Mouse (Mus musculus): ENCODE data around the gene Borcs6. TPM values are rescaled to one million over a fixed set of nuclear protein-coding genes. Genes with fewer than 3 reads are reported as not detected.

The Borcs6 gene
- polyA plus RNA-seq, 1 experiment from 2014 or later, result 6.6 TPM

GRCm38 (mm10) chr11:69058729-69059356 is 674 bp upstream of the Borcs6 start:
- peak overlapping the region; percentile 89 for H3K4me3 ChIP-seq (ENCODE audit: low read length)
- H3K4me2 ChIP-seq (replicated peaks; ENCODE audit: low read depth, low read length), result peak overlapping the region; percentile 96
- 0 out of 2 replicates have a peak, but pooled peaks cover 3% of the 10 kb centered on the region for H3K36me3 ChIP-seq (ENCODE audit: control insufficient read depth, insufficient read depth, low read length)
- no peaks in the 10 kb centered on the region for H3K27me3 ChIP-seq (ENCODE audit: control insufficient read depth, insufficient read depth, low read length)
- WGBS, result 2% methylated on average over 19 of the region's 19 CpGs
- H3K4me1 ChIP-seq (ENCODE audit: control insufficient read depth, insufficient read depth, low read length), result peaks cover 20% of the 10 kb centered on the region
- H3K9ac ChIP-seq (ENCODE audit: low read depth, low read length), result peak overlapping the region; percentile 59
- H3K27ac ChIP-seq (ENCODE audit: low read depth, low read length), result peak overlapping the region; percentile 38; the same call in 1 of the 2 replicates
- H3K9me3 ChIP-seq (ENCODE audit: control insufficient read depth, low read length), result no peaks in the 10 kb centered on the region
- ATAC-seq (ENCODE audit: low FRiP score, low TSS enrichment), result peak; percentile 5; the same call in 1 of the 2 replicates

GRCm38 (mm10) chr11:69059975-69060411 is 476 bp downstream of the Borcs6 start:
- Histone ChIP-seq H3K4me1 (ENCODE audit: control insufficient read depth, insufficient read depth, low read length) (peaks cover 20% of the 10 kb centered on the region), H3K9me3 (ENCODE audit: control insufficient read depth, low read length) (no peaks in the 10 kb centered on the region), H3K27ac (ENCODE audit: low read depth, low read length) (peak overlapping the region; percentile 85), H3K4me2 (replicated peaks; ENCODE audit: low read depth, low read length) (peak overlapping the region; percentile 96), H3K27me3 (ENCODE audit: control insufficient read depth, insufficient read depth, low read length) (no peaks in the 10 kb centered on the region), H3K36me3 (ENCODE audit: control insufficient read depth, insufficient read depth, low read length) (no peaks in the 10 kb centered on the region), H3K4me3 (ENCODE audit: low read length) (peak overlapping the region; percentile 89), H3K9ac (ENCODE audit: low read depth, low read length) (peak overlapping the region; percentile 83)
- ATAC-seq (ENCODE audit: low FRiP score, low TSS enrichment), result peak; percentile 8; the same call in 1 of the 2 replicates
- under 1% methylated on average over 49 of the region's 49 CpGs for WGBS

GRCm38 (mm10) chr11:69060448-69061254 is 1.1 kb downstream of the Borcs6 start:
- WGBS, result 2% methylated on average over 37 of the region's 40 CpGs
- Histone ChIP-seq H3K4me3 (ENCODE audit: low read length) (peak overlapping the region; percentile 89), H3K36me3 (ENCODE audit: control insufficient read depth, insufficient read depth, low read length) (no peaks in the 10 kb centered on the region), H3K9me3 (ENCODE audit: control insufficient read depth, low read length) (no peaks in the 10 kb centered on the region), H3K4me2 (replicated peaks; ENCODE audit: low read depth, low read length) (peak overlapping the region; percentile 96), H3K9ac (ENCODE audit: low read depth, low read length) (peak overlapping the region; percentile 83), H3K4me1 (ENCODE audit: control insufficient read depth, insufficient read depth, low read length) (peaks cover 20% of the 10 kb centered on the region), H3K27me3 (ENCODE audit: control insufficient read depth, insufficient read depth, low read length) (no peaks in the 10 kb centered on the region), H3K27ac (ENCODE audit: low read depth, low read length) (peak overlapping the region; percentile 85)
- ATAC-seq (ENCODE audit: low FRiP score, low TSS enrichment), result no peak; the same call in 1 of the 2 replicates

- Histone ChIP-seq H3K4me3 (ENCODE audit: low read length) (peak overlapping the region; percentile 89), H3K36me3 (ENCODE audit: control insufficient read depth, insufficient read depth, low read length) (no peaks in the 10 kb centered on the region), H3K4me1 (ENCODE audit: control insufficient read depth, insufficient read depth, low read length) (peaks cover 24% of the 10 kb centered on the region), H3K27ac (ENCODE audit: low read depth, low read length) (no peak overlapping the region), H3K9me3 (ENCODE audit: control insufficient read depth, low read length) (no peaks in the 10 kb centered on the region), H3K4me2 (replicated peaks; ENCODE audit: low read depth, low read length) (peak overlapping the region; percentile 96), H3K27me3 (ENCODE audit: control insufficient read depth, insufficient read depth, low read length) (no peaks in the 10 kb centered on the region), H3K9ac (ENCODE audit: low read depth, low read length) (peak overlapping the region; percentile 83; the same call in 1 of the 2 replicates)
- 6% methylated on average over 17 of the region's 17 CpGs for WGBS
- no peak for ATAC-seq (ENCODE audit: low FRiP score, low TSS enrichment)
Measured at GRCm38 (mm10) chr11:69061255-69061912, 1.9 kb downstream of the Borcs6 start.

- H3K9me3 ChIP-seq (ENCODE audit: control insufficient read depth, low read length), result no peaks in the 10 kb centered on the region
- peak overlapping the region; percentile 45; the same call in 1 of the 2 replicates for H3K27ac ChIP-seq (ENCODE audit: low read depth, low read length)
- no peaks in the 10 kb centered on the region for H3K36me3 ChIP-seq (ENCODE audit: control insufficient read depth, insufficient read depth, low read length)
- WGBS, result 1% methylated on average over 17 of the region's 17 CpGs
- H3K9ac ChIP-seq (ENCODE audit: low read depth, low read length), result no peak overlapping the region; the same call in 1 of the 2 replicates
- H3K4me1 ChIP-seq (ENCODE audit: control insufficient read depth, insufficient read depth, low read length), result peaks cover 24% of the 10 kb centered on the region
- no peaks in the 10 kb centered on the region for H3K27me3 ChIP-seq (ENCODE audit: control insufficient read depth, insufficient read depth, low read length)
- ATAC-seq (ENCODE audit: low FRiP score, low TSS enrichment), result no peak; the same call in 1 of the 2 replicates
- H3K4me2 ChIP-seq (replicated peaks; ENCODE audit: low read depth, low read length), result peak overlapping the region; percentile 96
- peak overlapping the region; percentile 89 for H3K4me3 ChIP-seq (ENCODE audit: low read length)
Measured at GRCm38 (mm10) chr11:69062194-69062760, 2.8 kb downstream of the Borcs6 start.

GRCm38 (mm10) chr11:69062761-69063224 is 3.3 kb downstream of the Borcs6 start:
- Histone ChIP-seq H3K36me3 (ENCODE audit: control insufficient read depth, insufficient read depth, low read length) (no peaks in the 10 kb centered on the region), H3K4me2 (replicated peaks; ENCODE audit: low read depth, low read length) (peak overlapping the region; percentile 52), H3K27ac (ENCODE audit: low read depth, low read length) (peak overlapping the region; percentile 45; the same call in 1 of the 2 replicates), H3K4me1 (ENCODE audit: control insufficient read depth, insufficient read depth, low read length) (peaks cover 24% of the 10 kb centered on the region), H3K9ac (ENCODE audit: low read depth, low read length) (peak overlapping the region; percentile 38; the same call in 1 of the 2 replicates), H3K9me3 (ENCODE audit: control insufficient read depth, low read length) (no peaks in the 10 kb centered on the region), H3K27me3 (ENCODE audit: control insufficient read depth, insufficient read depth, low read length) (no peaks in the 10 kb centered on the region), H3K4me3 (ENCODE audit: low read length) (peak overlapping the region; percentile 89)
- under 1% methylated on average over 19 of the region's 19 CpGs for WGBS
- ATAC-seq (ENCODE audit: low FRiP score, low TSS enrichment), result peak; percentile 58

- Histone ChIP-seq H3K9ac (ENCODE audit: low read depth, low read length) (peak overlapping the region; percentile 59), H3K4me3 (ENCODE audit: low read length) (peak overlapping the region; percentile 89), H3K36me3 (ENCODE audit: control insufficient read depth, insufficient read depth, low read length) (no peaks in the 10 kb centered on the region), H3K4me1 (ENCODE audit: control insufficient read depth, insufficient read depth, low read length) (peaks cover 20% of the 10 kb centered on the region), H3K27ac (ENCODE audit: low read depth, low read length) (peak overlapping the region; percentile 71), H3K27me3 (ENCODE audit: control insufficient read depth, insufficient read depth, low read length) (no peaks in the 10 kb centered on the region), H3K4me2 (replicated peaks; ENCODE audit: low read depth, low read length) (peak overlapping the region; percentile 69), H3K9me3 (ENCODE audit: control insufficient read depth, low read length) (no peaks in the 10 kb centered on the region)
- WGBS, result under 1% methylated on average over 31 of the region's 31 CpGs
- peak; percentile 43; the same call in 1 of the 2 replicates for ATAC-seq (ENCODE audit: low FRiP score, low TSS enrichment)
Measured at GRCm38 (mm10) chr11:69063413-69064201, 4.1 kb downstream of the Borcs6 start.

Data from kidney, embryonic 14.5 days (tissue).